Mouse (Mus musculus): ENCODE measurements around the gene Gnptg. TPM values are rescaled to one million over a fixed set of nuclear protein-coding genes. Genes with fewer than 3 reads are reported as not detected.
A peak's percentile ranks its signal among the peaks of the same experiment; 100 is the strongest.

Gene Gnptg
- polyA plus RNA-seq, 1 experiment from 2014 or later: 19.9 TPM

DNA sequence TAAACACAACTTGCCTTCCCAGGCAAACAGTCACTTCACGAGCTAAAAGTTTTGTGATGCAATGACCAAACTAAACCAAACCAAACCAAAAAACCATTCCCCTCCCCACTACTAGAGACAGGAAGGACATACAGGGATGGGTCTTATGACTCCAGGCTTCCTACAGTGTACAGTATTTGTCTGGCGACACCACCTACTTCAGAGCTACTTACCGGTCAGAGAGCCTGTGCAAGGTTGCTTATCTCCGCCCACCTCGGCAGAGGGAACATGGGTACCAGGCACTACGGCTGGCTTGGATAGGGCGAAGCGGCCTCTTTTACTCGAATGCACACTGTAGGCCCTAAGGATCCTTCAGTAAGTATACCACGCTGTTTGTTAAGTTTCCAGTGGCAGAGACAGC, 32.4 kb upstream of the Gnptg start:
- peaks cover 35% of the 10 kb centered on the region for H3K4me1 ChIP-seq (ENCODE audit: control insufficient read depth, low read depth, low read length)
- peak overlapping the region; percentile 97 for H3K4me3 ChIP-seq (ENCODE audit: low read depth, low read length)
- no peaks in the 10 kb centered on the region for H3K9me3 ChIP-seq (replicated peaks; ENCODE audit: control insufficient read depth, low read length)
- H3K4me2 ChIP-seq (ENCODE audit: low read depth, low read length): peak overlapping the region; percentile 70
- H3K27ac ChIP-seq (ENCODE audit: low read length): peak overlapping the region; percentile 97
- ATAC-seq (ENCODE audit: low read depth): peak; percentile 19
- H3K9ac ChIP-seq (ENCODE audit: low read depth, low read length): peak overlapping the region; percentile 99
- no peaks in the 10 kb centered on the region for H3K27me3 ChIP-seq (ENCODE audit: control insufficient read depth, insufficient read depth, low read depth, low read length)
- H3K36me3 ChIP-seq (ENCODE audit: control insufficient read depth, insufficient read depth): peaks cover 16% of the 10 kb centered on the region
- WGBS (ENCODE audit: insufficient replicate concordance): under 1% methylated on average over 10 of the region's 10 CpGs

DNA sequence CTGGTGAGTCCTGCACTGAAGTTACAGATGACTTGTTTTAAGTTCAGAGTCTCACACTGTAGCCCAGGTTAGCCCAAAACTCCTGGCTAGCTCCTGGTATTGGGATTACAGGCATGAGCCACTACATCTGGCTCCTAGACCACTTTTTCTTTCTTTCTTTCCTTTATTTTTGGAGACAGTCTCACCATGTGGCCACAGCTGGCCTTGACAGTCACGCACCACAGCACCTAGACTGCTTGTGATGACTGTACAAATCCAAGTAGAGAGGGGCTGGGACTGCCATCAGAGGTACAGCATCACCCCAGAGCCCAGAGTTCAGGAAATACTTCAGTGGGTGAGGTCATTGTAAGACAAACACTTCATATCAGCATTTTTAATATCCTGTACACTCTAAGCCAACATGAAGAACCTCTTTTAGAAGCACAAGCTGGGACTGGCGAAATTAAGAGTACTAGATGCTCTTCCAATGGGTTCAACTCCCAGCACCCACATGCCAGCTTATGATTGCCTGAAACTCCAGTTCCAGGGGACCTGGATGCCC, 30.9 kb upstream of the Gnptg start:
- no peak overlapping the region; the same call in 1 of the 2 replicates for H3K9ac ChIP-seq (ENCODE audit: low read depth, low read length)
- peak overlapping the region; percentile 70 for H3K4me2 ChIP-seq (ENCODE audit: low read depth, low read length)
- H3K4me1 ChIP-seq (ENCODE audit: control insufficient read depth, low read depth, low read length): peaks cover 35% of the 10 kb centered on the region
- H3K36me3 ChIP-seq (ENCODE audit: control insufficient read depth, insufficient read depth): peaks cover 30% of the 10 kb centered on the region
- H3K27ac ChIP-seq (ENCODE audit: low read length): no peak overlapping the region
- H3K4me3 ChIP-seq (ENCODE audit: low read depth, low read length): no peak overlapping the region
- no peaks in the 10 kb centered on the region for H3K9me3 ChIP-seq (replicated peaks; ENCODE audit: control insufficient read depth, low read length)
- no peak for ATAC-seq (ENCODE audit: low read depth)
- WGBS (ENCODE audit: insufficient replicate concordance): 65% methylated on average over 2 of the region's 2 CpGs
- H3K27me3 ChIP-seq (ENCODE audit: control insufficient read depth, insufficient read depth, low read depth, low read length): no peaks in the 10 kb centered on the region

DNA sequence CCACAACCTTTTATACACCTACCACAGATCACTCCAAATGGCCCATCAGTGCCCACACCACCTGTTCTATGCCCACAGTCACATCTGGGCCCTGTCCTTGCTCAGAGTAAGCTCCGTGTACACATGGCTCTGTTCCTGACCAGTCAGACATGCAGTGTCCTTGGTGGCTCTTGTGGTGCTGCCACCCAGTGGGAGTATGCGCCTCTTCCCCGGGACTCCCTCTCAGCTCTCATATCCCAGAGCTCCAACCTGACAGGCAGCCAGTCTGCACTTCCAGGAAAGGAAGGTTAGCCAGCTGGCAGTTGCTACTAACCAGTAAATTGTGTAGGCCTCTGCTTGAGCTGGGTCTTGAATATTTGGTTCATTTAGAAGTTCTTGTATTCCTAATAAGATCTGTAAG, 24.5 kb upstream of the Gnptg start:
- Histone ChIP-seq H3K4me1 (ENCODE audit: control insufficient read depth, low read depth, low read length) (no peaks in the 10 kb centered on the region), H3K9me3 (replicated peaks; ENCODE audit: control insufficient read depth, low read length) (no peaks in the 10 kb centered on the region), H3K4me2 (ENCODE audit: low read depth, low read length) (no peak overlapping the region), H3K9ac (ENCODE audit: low read depth, low read length) (no peak overlapping the region), H3K36me3 (ENCODE audit: control insufficient read depth, insufficient read depth) (peaks cover 60% of the 10 kb centered on the region), H3K27me3 (ENCODE audit: control insufficient read depth, insufficient read depth, low read depth, low read length) (no peaks in the 10 kb centered on the region), H3K27ac (ENCODE audit: low read length) (no peak overlapping the region), H3K4me3 (ENCODE audit: low read depth, low read length) (no peak overlapping the region)
- 72% methylated on average over 3 of the region's 3 CpGs for WGBS (ENCODE audit: insufficient replicate concordance)
- 0 out of 2 replicates have a peak, but pooled peaks have one; percentile 31 for ATAC-seq (ENCODE audit: low read depth)

DNA sequence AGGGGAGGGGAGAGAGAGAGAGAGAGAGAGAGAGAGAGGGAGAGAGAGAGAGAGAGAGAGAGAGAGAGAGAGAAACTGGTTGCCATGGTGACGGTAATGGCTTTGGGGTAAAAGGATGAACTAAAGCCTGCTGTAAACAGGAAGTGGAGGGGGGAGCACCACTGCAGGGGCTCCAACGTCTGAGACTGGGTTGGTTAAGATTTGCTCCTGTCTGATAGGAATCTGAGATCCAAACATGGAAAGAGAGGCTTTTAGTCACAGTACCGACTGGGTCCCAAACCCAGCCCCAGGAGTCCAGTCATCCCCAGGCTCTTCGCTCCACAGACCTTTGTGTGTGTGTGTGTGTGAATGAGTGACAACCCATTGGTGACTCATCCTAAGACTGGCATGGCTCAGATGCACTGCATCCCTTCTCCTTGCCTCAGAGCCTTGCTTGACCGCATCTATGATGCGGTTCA, 17.9 kb upstream of the Gnptg start:
- Histone ChIP-seq H3K4me2 (ENCODE audit: low read depth, low read length) (no peak overlapping the region), H3K9ac (ENCODE audit: low read depth, low read length) (no peak overlapping the region), H3K4me3 (ENCODE audit: low read depth, low read length) (no peak overlapping the region), H3K36me3 (ENCODE audit: control insufficient read depth, insufficient read depth) (peaks cover 10% of the 10 kb centered on the region), H3K4me1 (ENCODE audit: control insufficient read depth, low read depth, low read length) (peaks cover 7% of the 10 kb centered on the region), H3K9me3 (replicated peaks; ENCODE audit: control insufficient read depth, low read length) (no peaks in the 10 kb centered on the region), H3K27ac (ENCODE audit: low read length) (no peak overlapping the region), H3K27me3 (ENCODE audit: control insufficient read depth, insufficient read depth, low read depth, low read length) (peaks cover 36% of the 10 kb centered on the region)
- 50% methylated on average over 6 of the region's 6 CpGs for WGBS (ENCODE audit: insufficient replicate concordance)
- ATAC-seq (ENCODE audit: low read depth): no peak

- Histone ChIP-seq H3K4me1 (ENCODE audit: control insufficient read depth, low read depth, low read length) (peaks cover 7% of the 10 kb centered on the region), H3K9ac (ENCODE audit: low read depth, low read length) (no peak within 1 kb of the TSS), H3K4me2 (ENCODE audit: low read depth, low read length) (peak within 1 kb of the TSS; percentile 53), H3K9me3 (replicated peaks; ENCODE audit: control insufficient read depth, low read length) (no peaks in the 10 kb centered on the region), H3K36me3 (ENCODE audit: control insufficient read depth, insufficient read depth) (peaks cover 4% of the 10 kb centered on the region; the same call in 1 of the 2 replicates), H3K27me3 (ENCODE audit: control insufficient read depth, insufficient read depth, low read depth, low read length) (peaks cover 36% of the 10 kb centered on the region), H3K27ac (ENCODE audit: low read length) (no peak within 1 kb of the TSS), H3K4me3 (ENCODE audit: low read depth, low read length) (peak within 1 kb of the TSS; percentile 33)
- no peak for ATAC-seq (ENCODE audit: low read depth)
- 5% methylated on average over 35 of the region's 35 CpGs for WGBS (ENCODE audit: insufficient replicate concordance)
These were observed 16.3 kb upstream of the Gnptg start, which contains the start of gene Baiap3 for GRCm38 (mm10) chr17:25256140-25256754. Baiap3 (minus strand) TSS chr17:25256364.

- no peak overlapping the region for H3K4me3 ChIP-seq (ENCODE audit: low read depth, low read length)
- WGBS (ENCODE audit: insufficient replicate concordance): 33% methylated on average over 2 of the region's 2 CpGs
- peaks cover 4% of the 10 kb centered on the region; the same call in 1 of the 2 replicates for H3K36me3 ChIP-seq (ENCODE audit: control insufficient read depth, insufficient read depth)
- ATAC-seq (ENCODE audit: low read depth): no peak
- H3K4me2 ChIP-seq (ENCODE audit: low read depth, low read length): no peak overlapping the region
- no peaks in the 10 kb centered on the region for H3K9me3 ChIP-seq (replicated peaks; ENCODE audit: control insufficient read depth, low read length)
- peaks cover 7% of the 10 kb centered on the region for H3K4me1 ChIP-seq (ENCODE audit: control insufficient read depth, low read depth, low read length)
- peaks cover 36% of the 10 kb centered on the region for H3K27me3 ChIP-seq (ENCODE audit: control insufficient read depth, insufficient read depth, low read depth, low read length)
- no peak overlapping the region for H3K9ac ChIP-seq (ENCODE audit: low read depth, low read length)
- no peak overlapping the region for H3K27ac ChIP-seq (ENCODE audit: low read length)
These were observed 15.2 kb upstream of the Gnptg start for GRCm38 (mm10) chr17:25255110-25255509.

- Histone ChIP-seq H3K27me3 (ENCODE audit: control insufficient read depth, insufficient read depth, low read depth, low read length) (peaks cover 36% of the 10 kb centered on the region), H3K4me2 (ENCODE audit: low read depth, low read length) (no peak overlapping the region), H3K4me1 (ENCODE audit: control insufficient read depth, low read depth, low read length) (peaks cover 7% of the 10 kb centered on the region), H3K9ac (ENCODE audit: low read depth, low read length) (no peak overlapping the region), H3K27ac (ENCODE audit: low read length) (no peak overlapping the region), H3K36me3 (ENCODE audit: control insufficient read depth, insufficient read depth) (no peaks in the 10 kb centered on the region), H3K4me3 (ENCODE audit: low read depth, low read length) (no peak overlapping the region), H3K9me3 (replicated peaks; ENCODE audit: control insufficient read depth, low read length) (no peaks in the 10 kb centered on the region)
- ATAC-seq (ENCODE audit: low read depth): no peak
- 40% methylated on average over 10 of the region's 10 CpGs for WGBS (ENCODE audit: insufficient replicate concordance)
These were observed 13.8 kb upstream of the Gnptg start for GRCm38 (mm10) chr17:25253760-25254159.

DNA sequence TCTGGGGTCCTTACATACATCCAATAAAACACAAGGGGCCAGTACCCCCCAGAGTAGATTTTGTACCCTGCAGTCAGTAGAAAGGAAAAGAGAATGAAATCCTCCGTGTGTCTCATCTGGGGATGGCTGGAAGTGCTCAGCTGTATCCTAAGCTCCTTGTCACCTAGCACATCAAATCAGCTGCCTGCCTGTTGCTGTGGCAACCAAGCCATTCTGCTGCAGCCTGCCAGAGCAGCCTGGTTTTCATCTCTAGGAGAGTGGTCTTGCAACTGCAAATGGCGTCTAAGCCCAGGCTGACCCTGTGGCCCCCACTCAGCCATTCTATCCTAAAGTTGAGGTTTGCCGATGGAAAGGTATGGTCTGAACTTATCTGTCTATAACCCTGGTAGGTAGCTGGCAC, 12.7 kb upstream of the Gnptg start:
- peaks cover 36% of the 10 kb centered on the region for H3K27me3 ChIP-seq (ENCODE audit: control insufficient read depth, insufficient read depth, low read depth, low read length)
- WGBS (ENCODE audit: insufficient replicate concordance): 44% methylated on average over 3 of the region's 3 CpGs

GRCm38 (mm10) chr17:25250181-25250835, 10.4 kb upstream of the Gnptg start:
- H3K4me1 ChIP-seq (ENCODE audit: control insufficient read depth, low read depth, low read length): no peaks in the 10 kb centered on the region
- no peak overlapping the region for H3K27ac ChIP-seq (ENCODE audit: low read length)
- no peaks in the 10 kb centered on the region for H3K36me3 ChIP-seq (ENCODE audit: control insufficient read depth, insufficient read depth)
- WGBS (ENCODE audit: insufficient replicate concordance): 56% methylated on average over 8 of the region's 8 CpGs
- no peak for ATAC-seq (ENCODE audit: low read depth)
- H3K4me3 ChIP-seq (ENCODE audit: low read depth, low read length): no peak overlapping the region
- no peak overlapping the region for H3K9ac ChIP-seq (ENCODE audit: low read depth, low read length)
- H3K27me3 ChIP-seq (ENCODE audit: control insufficient read depth, insufficient read depth, low read depth, low read length): peaks cover 20% of the 10 kb centered on the region
- no peak overlapping the region for H3K4me2 ChIP-seq (ENCODE audit: low read depth, low read length)
- no peaks in the 10 kb centered on the region for H3K9me3 ChIP-seq (replicated peaks; ENCODE audit: control insufficient read depth, low read length)

More for the DNA sequence above, 12.7 kb upstream of the Gnptg start:
- Histone ChIP-seq H3K4me3 (ENCODE audit: low read depth, low read length) (no peak overlapping the region), H3K9ac (ENCODE audit: low read depth, low read length) (no peak overlapping the region), H3K36me3 (ENCODE audit: control insufficient read depth, insufficient read depth) (no peaks in the 10 kb centered on the region), H3K4me1 (ENCODE audit: control insufficient read depth, low read depth, low read length) (peaks cover 7% of the 10 kb centered on the region), H3K27ac (ENCODE audit: low read length) (no peak overlapping the region), H3K4me2 (ENCODE audit: low read depth, low read length) (no peak overlapping the region), H3K9me3 (replicated peaks; ENCODE audit: control insufficient read depth, low read length) (no peaks in the 10 kb centered on the region)
- no peak for ATAC-seq (ENCODE audit: low read depth)
